Mouse (Mus musculus): ENCODE measurements at regions not wholly inside any gene's neighbourhood (a gene's known extent, or its start where the extent isn't known, plus 50 kb on each side); places are given as distances from the start of the nearest gene placed in this dataset.

DNA sequence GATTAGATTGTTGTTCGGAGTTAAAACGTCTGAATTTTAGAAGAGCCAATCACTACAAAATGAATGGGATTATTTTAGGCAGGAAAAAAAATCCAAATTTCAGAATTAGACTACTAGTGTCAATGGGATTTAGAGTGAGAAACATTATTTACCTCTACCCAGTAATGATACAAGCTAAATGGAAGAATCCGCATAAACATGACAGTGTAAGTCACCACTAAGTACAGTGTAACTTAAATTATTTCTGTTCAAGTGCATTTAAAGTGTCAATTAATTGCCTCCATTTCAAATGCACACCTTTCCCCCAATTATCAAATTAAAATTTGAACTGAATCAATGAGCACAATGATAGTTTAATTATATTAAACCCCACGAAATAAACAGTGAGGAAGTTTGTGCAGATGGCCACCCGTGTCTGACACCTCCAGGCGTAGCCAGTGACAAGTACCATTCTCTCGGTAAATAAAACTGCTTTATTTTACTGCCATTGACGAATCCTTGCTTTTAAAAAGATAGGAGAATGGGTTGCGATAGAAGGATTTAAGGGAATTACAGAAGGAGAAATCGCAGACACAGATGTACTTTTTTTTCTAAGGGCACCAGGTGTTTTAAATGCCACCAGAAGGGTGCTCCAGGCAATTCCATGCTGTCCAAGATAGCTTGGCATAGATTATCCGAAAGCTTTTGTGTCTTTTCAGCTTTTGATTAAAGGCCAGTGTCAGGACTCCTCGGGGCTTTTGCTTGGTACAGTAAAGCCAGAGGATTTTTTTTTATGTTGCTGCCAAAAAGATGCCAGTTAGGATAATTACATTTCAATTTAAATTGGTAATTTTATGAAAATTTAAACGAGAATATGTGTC is 249.5 kb upstream of the Gm11146 start:
- TF ChIP-seq POLR2A (IDR thresholded peaks at IDR 0.05; ENCODE audit: extremely low read depth, insufficient read depth, low read length) (no peak), CTCF (IDR thresholded peaks at IDR 0.05; ENCODE audit: low read depth, low read length) (no peak)
